Mouse (Mus musculus): ENCODE results near the gene Smyd2. TPM values are rescaled to one million over a fixed set of nuclear protein-coding genes. Genes with fewer than 3 reads are reported as not detected.

The Smyd2 gene
- total RNA-seq (2015; ENCODE audit: low replicate concordance) (12.1 and 19.4 TPM in 2 replicates), total RNA-seq (2017; ENCODE audit: low replicate concordance) (6.6 and 17.6 TPM in 2 replicates)

- no peak for ATAC-seq (replicated peaks; ENCODE audit: low FRiP score, poor library complexity, severe bottlenecking)
Measured at GRCm38 (mm10) chr1:189921818-189922592, at the start of gene Smyd2. Gene Smyd2, minus strand, starts transcription at chr1:189922363.

GRCm38 (mm10) chr1:189970381-189970780, 48.2 kb upstream of the Smyd2 start:
- no peak for ATAC-seq (replicated peaks; ENCODE audit: low FRiP score, poor library complexity, severe bottlenecking)

- ATAC-seq (replicated peaks; ENCODE audit: low FRiP score, poor library complexity, severe bottlenecking), result no peak
Measured at GRCm38 (mm10) chr1:189968027-189968426, 45.9 kb upstream of the Smyd2 start.

- no peak for ATAC-seq (replicated peaks; ENCODE audit: low FRiP score, poor library complexity, severe bottlenecking)
Measured at GRCm38 (mm10) chr1:189960481-189960880, 38.3 kb upstream of the Smyd2 start.

- no peak for ATAC-seq (replicated peaks; ENCODE audit: low FRiP score, poor library complexity, severe bottlenecking)
Measured at GRCm38 (mm10) chr1:189959802-189960201, 37.6 kb upstream of the Smyd2 start.

GRCm38 (mm10) chr1:189951861-189952260, 29.7 kb upstream of the Smyd2 start:
- no peak for ATAC-seq (replicated peaks; ENCODE audit: low FRiP score, poor library complexity, severe bottlenecking)

- ATAC-seq (replicated peaks; ENCODE audit: low FRiP score, poor library complexity, severe bottlenecking), result no peak
Measured at GRCm38 (mm10) chr1:189947411-189947810, 25.2 kb upstream of the Smyd2 start.

- ATAC-seq (replicated peaks; ENCODE audit: low FRiP score, poor library complexity, severe bottlenecking), result no peak
Measured at GRCm38 (mm10) chr1:189946126-189946525, 24.0 kb upstream of the Smyd2 start.

- no peak for ATAC-seq (replicated peaks; ENCODE audit: low FRiP score, poor library complexity, severe bottlenecking)
Measured at GRCm38 (mm10) chr1:189941786-189942185, 19.6 kb upstream of the Smyd2 start.

- 0 out of 2 replicates have a peak, but pooled peaks have one; percentile 36 for ATAC-seq (replicated peaks; ENCODE audit: low FRiP score, poor library complexity, severe bottlenecking)
Measured at GRCm38 (mm10) chr1:189936436-189937105, 14.4 kb upstream of the Smyd2 start.

- ATAC-seq (replicated peaks; ENCODE audit: low FRiP score, poor library complexity, severe bottlenecking), result no peak
Measured at GRCm38 (mm10) chr1:189933480-189934202, 11.5 kb upstream of the Smyd2 start.

- ATAC-seq (replicated peaks; ENCODE audit: low FRiP score, poor library complexity, severe bottlenecking), result no peak
Measured at GRCm38 (mm10) chr1:189932976-189933375, 10.8 kb upstream of the Smyd2 start.

- ATAC-seq (replicated peaks; ENCODE audit: low FRiP score, poor library complexity, severe bottlenecking), result no peak
Measured at GRCm38 (mm10) chr1:189932190-189932589, 10.0 kb upstream of the Smyd2 start.

GRCm38 (mm10) chr1:189929896-189930295, 7.7 kb upstream of the Smyd2 start:
- no peak for ATAC-seq (replicated peaks; ENCODE audit: low FRiP score, poor library complexity, severe bottlenecking)

GRCm38 (mm10) chr1:189927644-189928043, 5.5 kb upstream of the Smyd2 start:
- ATAC-seq (replicated peaks; ENCODE audit: low FRiP score, poor library complexity, severe bottlenecking), result 0 out of 2 replicates have a peak, but pooled peaks have one; percentile 59

- ATAC-seq (replicated peaks; ENCODE audit: low FRiP score, poor library complexity, severe bottlenecking), result no peak
Measured at GRCm38 (mm10) chr1:189926279-189926678, 4.1 kb upstream of the Smyd2 start.

- no peak for ATAC-seq (replicated peaks; ENCODE audit: low FRiP score, poor library complexity, severe bottlenecking)
Measured at GRCm38 (mm10) chr1:189923871-189924568, 1.9 kb upstream of the Smyd2 start.

GRCm38 (mm10) chr1:189923157-189923556, 994 bp upstream of the Smyd2 start:
- ATAC-seq (replicated peaks; ENCODE audit: low FRiP score, poor library complexity, severe bottlenecking), result no peak

- ATAC-seq (replicated peaks; ENCODE audit: low FRiP score, poor library complexity, severe bottlenecking), result no peak
Measured at GRCm38 (mm10) chr1:189922721-189923120, 558 bp upstream of the Smyd2 start.

GRCm38 (mm10) chr1:189921568-189921817, 670 bp downstream of the Smyd2 start:
- no peak for ATAC-seq (replicated peaks; ENCODE audit: low FRiP score, poor library complexity, severe bottlenecking)

Data from erythroblast, adult 5-6 weeks (primary cell).